Mouse (Mus musculus): ENCODE measurements around the gene Gsn.

Gene Gsn

GRCm38 (mm10) chr2:35255885-35256833, at the start of gene Gsn:
TSS of gene Gsn (plus strand) at chr2:35256380.
- DNase-seq (ENCODE audit: low spot score) = peak; percentile 59

GRCm38 (mm10) chr2:35206761-35207160, 49.4 kb upstream of the Gsn start:
- peak; percentile 33 for DNase-seq (ENCODE audit: low spot score)

GRCm38 (mm10) chr2:35208054-35208453, 48.1 kb upstream of the Gsn start:
- no peak for DNase-seq (ENCODE audit: low spot score)

GRCm38 (mm10) chr2:35208931-35209665, 47.1 kb upstream of the Gsn start:
- DNase-seq (ENCODE audit: low spot score) = no peak

- DNase-seq (ENCODE audit: low spot score) = no peak
Measured at GRCm38 (mm10) chr2:35211681-35212080, 44.5 kb upstream of the Gsn start.

- DNase-seq (ENCODE audit: low spot score) = no peak
Measured at GRCm38 (mm10) chr2:35213345-35213910, 42.8 kb upstream of the Gsn start.

- DNase-seq (ENCODE audit: low spot score) = peak; percentile 77
Measured at GRCm38 (mm10) chr2:35214881-35215358, 41.3 kb upstream of the Gsn start.

- DNase-seq (ENCODE audit: low spot score) = no peak
Measured at GRCm38 (mm10) chr2:35215363-35215762, 40.8 kb upstream of the Gsn start.

- no peak for DNase-seq (ENCODE audit: low spot score)
Measured at GRCm38 (mm10) chr2:35216701-35217100, 39.5 kb upstream of the Gsn start.

- DNase-seq (ENCODE audit: low spot score) = no peak
Measured at GRCm38 (mm10) chr2:35218736-35219135, 37.4 kb upstream of the Gsn start.

GRCm38 (mm10) chr2:35222822-35223391, 33.3 kb upstream of the Gsn start:
- DNase-seq (ENCODE audit: low spot score) = no peak

- DNase-seq (ENCODE audit: low spot score) = no peak
Measured at GRCm38 (mm10) chr2:35224285-35224684, 31.9 kb upstream of the Gsn start.

GRCm38 (mm10) chr2:35228145-35228544, 28.0 kb upstream of the Gsn start:
- no peak for DNase-seq (ENCODE audit: low spot score)

GRCm38 (mm10) chr2:35230215-35230614, 26.0 kb upstream of the Gsn start:
- no peak for DNase-seq (ENCODE audit: low spot score)

GRCm38 (mm10) chr2:35231871-35232270, 24.3 kb upstream of the Gsn start:
- no peak for DNase-seq (ENCODE audit: low spot score)

- no peak for DNase-seq (ENCODE audit: low spot score)
Measured at GRCm38 (mm10) chr2:35232595-35233445, 23.4 kb upstream of the Gsn start.

- DNase-seq (ENCODE audit: low spot score) = no peak
Measured at GRCm38 (mm10) chr2:35233898-35234297, 22.3 kb upstream of the Gsn start.

- DNase-seq (ENCODE audit: low spot score) = no peak
Measured at GRCm38 (mm10) chr2:35235021-35235420, 21.2 kb upstream of the Gsn start.

- no peak for DNase-seq (ENCODE audit: low spot score)
Measured at GRCm38 (mm10) chr2:35244241-35244640, 11.9 kb upstream of the Gsn start.

GRCm38 (mm10) chr2:35247763-35248162, 8.4 kb upstream of the Gsn start:
- DNase-seq (ENCODE audit: low spot score) = no peak

- no peak for DNase-seq (ENCODE audit: low spot score)
Measured at GRCm38 (mm10) chr2:35252733-35253132, 3.4 kb upstream of the Gsn start.

All from testis, postnatal 14 days (tissue).